Mouse (Mus musculus) pancreas, adult 10 weeks (tissue): ENCODE results near the gene Olfr1105. TPM values are rescaled to one million over a fixed set of nuclear protein-coding genes. Genes with fewer than 3 reads are reported as not detected.

ENCODE experiments used
- polyA plus RNA-seq: library from polyadenylated mRNA; stranded (reverse); fragments of 350-450 nt; fragmentation: Illumina TruSeq; extraction: RNeasy Lipid Tissue Mini Kit (QIAGEN cat#74804); gene quantifications from one replicate; pipeline ENCODE4 v1.2.3, GENCODE M21; 2015; ENCODE audit warnings: low read depth, low replicate concordance; ENCODE audit not compliant: insufficient read depth

The Olfr1105 gene
- polyA plus RNA-seq = not detected

DNA sequence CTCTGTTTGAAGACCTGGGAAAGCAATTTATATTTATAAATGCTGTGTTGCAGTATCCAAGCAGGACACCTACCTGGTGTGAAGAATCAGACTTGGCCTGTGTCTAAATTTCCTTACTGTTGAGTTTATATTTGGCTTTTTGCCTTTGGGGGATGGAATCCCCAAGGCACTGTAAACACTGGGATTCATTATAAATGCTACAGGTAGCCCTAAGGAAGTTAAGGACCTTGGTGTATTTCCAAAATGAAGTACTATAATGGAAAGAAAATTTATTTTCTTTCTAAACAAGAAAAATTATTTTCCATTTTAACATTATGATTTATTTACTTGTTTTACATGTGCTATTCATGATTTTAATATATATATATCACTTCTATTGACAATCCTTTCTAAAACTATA lies at the start of gene Olfr1105:
Olfr1105 (minus strand) TSS at position 101 of the 400 bp plus-strand sequence.

DNA sequence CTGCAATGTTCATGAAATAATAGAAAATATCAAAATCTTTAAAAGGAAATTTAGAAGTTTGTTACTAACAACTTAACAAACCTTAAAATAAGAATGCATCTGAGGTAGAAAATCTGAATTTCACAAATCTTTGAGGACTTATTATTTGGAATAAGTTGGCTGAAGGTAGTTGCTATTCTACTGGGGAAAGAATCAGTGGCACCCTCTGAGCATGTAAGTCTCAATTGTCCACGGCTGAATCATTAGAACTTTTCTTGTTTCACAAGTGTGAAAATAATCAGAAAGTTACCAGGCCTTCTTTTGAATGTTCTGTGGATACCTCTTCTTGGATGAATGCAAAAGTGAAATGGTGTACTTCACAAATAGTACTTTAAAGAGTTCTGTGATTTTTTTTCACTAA lies 39.4 kb upstream of the Olfr1105 start, which contains the start of gene Olfr1107:
Olfr1107 (minus strand) TSS at position 101 of the 400 bp plus-strand sequence.

GRCm38 (mm10) chr2:87052173-87052572 lies 15.8 kb upstream of the Olfr1105 start, which contains the start of gene Olfr1106:
Gene Olfr1106 (minus strand): TSS chr2:87052273.

GRCm38 (mm10) chr2:87026980-87027379 lies 9.4 kb downstream of the Olfr1105 start, which contains the start of gene Olfr1104:
Gene Olfr1104 (minus strand): TSS chr2:87027080.

GRCm38 (mm10) chr2:86998098-86998497 lies 38.2 kb downstream of the Olfr1105 start, which contains the start of gene Olfr1102:
Gene Olfr1102 (plus strand): TSS chr2:86998398.

GRCm38 (mm10) chr2:86991121-86991520 lies 45.2 kb downstream of the Olfr1105 start, which contains the start of gene Olfr1101:
Gene Olfr1101 (minus strand): TSS chr2:86991221.

Other genes starting within 250 kb of the Olfr1105 start
- not detected for gene Olfr141, start 226.5 kb downstream of the Olfr1105 start, polyA plus RNA-seq
- gene Olfr1094, start 211.9 kb downstream of the Olfr1105 start, polyA plus RNA-seq = not detected
- gene Olfr1095, start 184.8 kb downstream of the Olfr1105 start, polyA plus RNA-seq = not detected
- gene Gm13723, start 161.7 kb downstream of the Olfr1105 start, polyA plus RNA-seq = not detected
- gene Olfr1097, start 144.3 kb downstream of the Olfr1105 start, polyA plus RNA-seq = not detected
- not detected for gene Olfr1098, start 112.0 kb downstream of the Olfr1105 start, polyA plus RNA-seq
- not detected for gene Olfr1099, start 75.8 kb downstream of the Olfr1105 start, polyA plus RNA-seq
- not detected for gene Olfr1100, start 56.6 kb downstream of the Olfr1105 start, polyA plus RNA-seq
- gene Olfr1101, start 45.3 kb downstream of the Olfr1105 start, polyA plus RNA-seq = not detected
- not detected for gene Olfr1102, start 38.1 kb downstream of the Olfr1105 start, polyA plus RNA-seq
- not detected for gene Olfr1104, start 9.5 kb downstream of the Olfr1105 start, polyA plus RNA-seq
- gene Olfr1106, start 15.7 kb upstream of the Olfr1105 start, polyA plus RNA-seq = not detected
- gene Olfr1107, start 39.3 kb upstream of the Olfr1105 start, polyA plus RNA-seq = not detected
- not detected for gene Olfr1109, start 59.5 kb upstream of the Olfr1105 start, polyA plus RNA-seq
- not detected for gene Olfr259, start 78.0 kb upstream of the Olfr1105 start, polyA plus RNA-seq
- gene Olfr1110, start 103.8 kb upstream of the Olfr1105 start, polyA plus RNA-seq = not detected
- not detected for gene Olfr1111, start 116.1 kb upstream of the Olfr1105 start, polyA plus RNA-seq
- gene Olfr1112, start 151.3 kb upstream of the Olfr1105 start, polyA plus RNA-seq = not detected
- not detected for gene Olfr1113, start 172.4 kb upstream of the Olfr1105 start, polyA plus RNA-seq
- not detected for gene Olfr1115, start 211.5 kb upstream of the Olfr1105 start, polyA plus RNA-seq
- not detected for gene Olfr1116, start 231.0 kb upstream of the Olfr1105 start, polyA plus RNA-seq